ENCODE assay signal across 13 mouse cellular contexts in the genomic region with DNA sequence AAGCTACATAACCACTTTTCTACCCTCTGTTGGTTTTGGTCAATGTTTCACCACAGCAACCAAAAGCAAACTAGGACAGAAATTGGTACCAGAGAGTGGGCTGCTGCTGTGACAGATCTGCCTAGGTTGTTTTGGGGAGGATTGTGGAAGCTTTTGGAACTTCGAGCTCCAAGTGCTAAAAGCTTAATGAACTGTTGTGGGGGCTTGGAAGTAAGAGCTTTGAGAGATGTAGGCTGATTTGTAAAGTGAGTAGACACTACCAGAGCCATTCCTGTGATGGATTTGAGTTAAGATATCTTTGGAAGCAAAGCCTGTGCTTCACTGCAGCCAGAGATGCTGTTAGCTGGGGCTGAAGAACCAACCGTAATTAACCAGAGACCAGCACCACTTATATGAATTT.
"Had no signal": no experiment of that assay in that cellular context is flagged by ENCODE, and none has a peak within 500 bp of the region (broad histone marks: within the 10 kb centered on the region; RNA-seq: fewer than 3 reads in every experiment).

No protein-coding gene starts in this region.

- DNase-seq: heart, postnatal 10 days; heart, postnatal 14 days; heart, postnatal 36 days; heart, postnatal 4 days; kidney, adult 8-10 months; layer of hippocampus, adult 9-11 months; layer of hippocampus, postnatal 36 days had no signal

- ATAC-seq: hindbrain, embryonic 16.5 days; hindbrain, postnatal 0 days; inflammation-experienced regulatory T-cells, adult 6 months; intestine, embryonic 15.5 days; intestine, embryonic 16.5 days; intestine, postnatal 0 days had no signal
